21 mouse cellular contexts compared by ENCODE assay signal in genomic region chr11:72537503-72537902, GRCm38 (mm10). TPM values are rescaled to one million over a fixed set of nuclear protein-coding genes. Genes with fewer than 3 reads are reported as not detected.
DNase-seq lines count a peak whose midpoint lies in the region; ATAC-seq and TF ChIP-seq lines count a peak whose summit lies in the region.
"Had no signal": no experiment of that assay in that cellular context is flagged by ENCODE, and none has a peak within 500 bp of the region (broad histone marks: within the 10 kb centered on the region; RNA-seq: fewer than 3 reads in every experiment).

No protein-coding gene starts in this region.

- H3K4me1 ChIP-seq in liver, postnatal 0 days (ENCODE audit: insufficient read depth): peaks cover 13% of the 10 kb centered on the region
- no peaks in the 10 kb centered on the region; the same call in 1 of the 2 replicates for H3K4me1 ChIP-seq in liver, embryonic 12.5 days
- peaks cover 54% of the 10 kb centered on the region for H3K4me1 ChIP-seq in E14TG2a.4 (replicated peaks; ENCODE audit: low read depth, low read length)
- no peaks in the 10 kb centered on the region for H3K4me1 ChIP-seq in midbrain, embryonic 14.5 days (ENCODE audit: control insufficient read depth, insufficient read depth, low read length)
- H3K4me1 ChIP-seq: forebrain, embryonic 13.5 days; hindbrain, embryonic 15.5 days had no signal

- 82% methylated on average over 2 of the region's 2 CpGs for WGBS in liver, postnatal 0 days (ENCODE audit: insufficient replicate concordance)
- WGBS in liver, embryonic 12.5 days (ENCODE audit: insufficient replicate concordance): 82% methylated on average over 2 of the region's 2 CpGs
- WGBS in midbrain, embryonic 14.5 days: 85% methylated on average over 2 of the region's 2 CpGs

- TF ChIP-seq CTCF in gastrocnemius, adult 2 months (IDR thresholded peaks at IDR 0.05): no peak
- TF ChIP-seq CTCF in liver, postnatal 0 days (IDR thresholded peaks at IDR 0.05; ENCODE audit: low read depth): no peak
- no peak for TF ChIP-seq CTCF in E14TG2a.4 (conservative IDR thresholded peaks at IDR 0.05; ENCODE audit: low read length)

- intact Hi-C loops in gastrocnemius, adult 2 months (cut with DNase I): no loop called here

- H3K36me3 ChIP-seq in liver, postnatal 0 days (replicated peaks; ENCODE audit: insufficient read depth, low read length): no peaks in the 10 kb centered on the region
- no peaks in the 10 kb centered on the region for H3K36me3 ChIP-seq in liver, embryonic 12.5 days
- no peaks in the 10 kb centered on the region for H3K36me3 ChIP-seq in E14TG2a.4 (ENCODE audit: insufficient read depth, low read length)
- H3K36me3 ChIP-seq in midbrain, embryonic 14.5 days (ENCODE audit: control insufficient read depth, insufficient read depth, low read length): no peaks in the 10 kb centered on the region
- H3K36me3 ChIP-seq: forebrain, embryonic 10.5 days; heart, embryonic 10.5 days; hindbrain, embryonic 12.5 days; hindbrain, embryonic 15.5 days had no signal

- H3K4me3 ChIP-seq in gastrocnemius, adult 2 months: no peak overlapping the region
- no peak overlapping the region for H3K4me3 ChIP-seq in liver, postnatal 0 days (ENCODE audit: low read depth, low read length)
- H3K4me3 ChIP-seq in liver, embryonic 12.5 days: no peak overlapping the region
- H3K4me3 ChIP-seq in E14TG2a.4 (replicated peaks; ENCODE audit: low read length): peak overlapping the region; percentile 14; the same call in 1 of the 2 replicates
- no peak overlapping the region for H3K4me3 ChIP-seq in midbrain, embryonic 14.5 days (replicated peaks; ENCODE audit: low read depth, low read length)
- H3K4me3 ChIP-seq: forebrain, embryonic 10.5 days; forebrain, embryonic 13.5 days; heart, adult 2 months; heart, embryonic 10.5 days; hindbrain, embryonic 12.5 days; hindbrain, embryonic 15.5 days had no signal

- 0 out of 2 replicates have a peak, but pooled peaks have one; percentile 12 for ATAC-seq in liver, postnatal 0 days
- ATAC-seq in liver, embryonic 12.5 days: no peak
- ATAC-seq in midbrain, embryonic 14.5 days (ENCODE audit: low FRiP score, low TSS enrichment): no peak
- ATAC-seq: activated CD4-positive, CD25-positive, alpha-beta regulatory T cell, adult 4 months; forebrain, embryonic 13.5 days; forebrain, embryonic 16.5 days had no signal

- H3K9me3 ChIP-seq in liver, postnatal 0 days (ENCODE audit: low read length): peaks cover 3% of the 10 kb centered on the region; the same call in 1 of the 2 replicates
- H3K9me3 ChIP-seq in liver, embryonic 12.5 days (replicated peaks): 0 out of 2 replicates have a peak, but pooled peaks cover 3% of the 10 kb centered on the region
- H3K9me3 ChIP-seq in E14TG2a.4 (ENCODE audit: low read length): no peaks in the 10 kb centered on the region
- H3K9me3 ChIP-seq in midbrain, embryonic 14.5 days (ENCODE audit: control insufficient read depth, low read length): no peaks in the 10 kb centered on the region
- H3K9me3 ChIP-seq: forebrain, embryonic 13.5 days; heart, embryonic 10.5 days; hindbrain, embryonic 15.5 days had no signal

- H3K27ac ChIP-seq in gastrocnemius, adult 2 months: peak overlapping the region; percentile 24; the same call in 1 of the 2 replicates
- H3K27ac ChIP-seq in liver, postnatal 0 days (ENCODE audit: low read depth): no peak overlapping the region
- H3K27ac ChIP-seq in liver, embryonic 12.5 days: no peak overlapping the region
- H3K27ac ChIP-seq in midbrain, embryonic 14.5 days (replicated peaks; ENCODE audit: low read depth, low read length): no peak overlapping the region
- H3K27ac ChIP-seq: forebrain, embryonic 10.5 days; forebrain, embryonic 13.5 days; heart, adult 2 months; heart, embryonic 10.5 days; hindbrain, embryonic 12.5 days; hindbrain, embryonic 15.5 days had no signal

- peak; percentile 46 for DNase-seq in gastrocnemius, adult 2 months
- DNase-seq in gastrocnemius, postnatal 4 days (ENCODE audit: low spot score in 2 of 2): no peak
- DNase-seq in liver, postnatal 0 days: no peak
- no peak for DNase-seq in midbrain, embryonic 14.5 days
- DNase-seq: adrenal gland, adult 8-10 months; cerebellum, adult 18-20 months; cerebellum, adult 9-10 months; gastrocnemius, postnatal 10 days; kidney, adult 18-20 months had no signal

- H3K4me2 ChIP-seq in liver, postnatal 0 days (ENCODE audit: low read depth, low read length): no peak overlapping the region
- no peak overlapping the region for H3K4me2 ChIP-seq in liver, embryonic 12.5 days
- H3K4me2 ChIP-seq in midbrain, embryonic 14.5 days (ENCODE audit: low read length): no peak overlapping the region
- H3K4me2 ChIP-seq: forebrain, embryonic 13.5 days; hindbrain, embryonic 12.5 days; hindbrain, embryonic 15.5 days had no signal

- H3K27me3 ChIP-seq in liver, postnatal 0 days (ENCODE audit: insufficient read depth, low read length): no peaks in the 10 kb centered on the region
- no peaks in the 10 kb centered on the region for H3K27me3 ChIP-seq in liver, embryonic 12.5 days (replicated peaks)
- no peaks in the 10 kb centered on the region; the same call in 1 of the 2 replicates for H3K27me3 ChIP-seq in E14TG2a.4 (ENCODE audit: insufficient read depth, low read length)
- H3K27me3 ChIP-seq in midbrain, embryonic 14.5 days (ENCODE audit: control insufficient read depth, insufficient read depth, low read length): no peaks in the 10 kb centered on the region
- H3K27me3 ChIP-seq: forebrain, embryonic 13.5 days; hindbrain, embryonic 12.5 days; hindbrain, embryonic 15.5 days had no signal

- TF ChIP-seq EP300 in liver, postnatal 0 days (IDR thresholded peaks at IDR 0.05; ENCODE audit: low read depth): no peak

- H3K9ac ChIP-seq in liver, postnatal 0 days (replicated peaks): no peak overlapping the region
- no peak overlapping the region for H3K9ac ChIP-seq in liver, embryonic 12.5 days
- no peak overlapping the region for H3K9ac ChIP-seq in midbrain, embryonic 14.5 days (replicated peaks; ENCODE audit: low read length)
- H3K9ac ChIP-seq: forebrain, embryonic 13.5 days; hindbrain, embryonic 12.5 days; hindbrain, embryonic 15.5 days had no signal

RNA-seq across cellular contexts. Expression of gene Spns3, which starts 12.8 kb away (rescaled TPM):
- under 1 TPM; 0.06 to 0.18 TPM for total RNA-seq in gastrocnemius, adult 2 months (2021)
- under 1 TPM; 0.16 to 0.17 TPM for total RNA-seq in gastrocnemius, postnatal 4 days (2021)
- polyA plus RNA-seq in liver, postnatal 0 days (2015; fragmentation: Nextera tagmentation; extraction: Ambion mirVana): 1.8 and 1.9 TPM in 2 replicates
- 1.8 and 2.0 TPM in 2 replicates for polyA plus RNA-seq in liver, embryonic 12.5 days (2016; fragmentation: Nextera tagmentation; extraction: Ambion mirVana)
- 0.11 TPM in 1 of 2 replicates, not detected in the other for polyA plus RNA-seq in midbrain, embryonic 14.5 days (2014; fragmentation: Nextera tagmentation; extraction: Ambion mirVana)
- total RNA-seq: heart, adult 2 months; heart, postnatal 25 days had no signal
- polyA plus RNA-seq: embryonic facial prominence, embryonic 11.5 days; forebrain, embryonic 13.5 days; forebrain, embryonic 16.5 days had no signal

RNA-seq across cellular contexts. Expression of gene Spns2, which starts 47.8 kb away (rescaled TPM):
- total RNA-seq in gastrocnemius, adult 2 months (2021): 10 to 100 TPM; 15.7 to 65.1 TPM
- 10 to 100 TPM; 12.7 to 14.8 TPM for total RNA-seq in gastrocnemius, postnatal 4 days (2021)
- polyA plus RNA-seq in liver, postnatal 0 days (2015; fragmentation: Nextera tagmentation; extraction: Ambion mirVana): 4.1 and 4.9 TPM in 2 replicates
- 11.1 and 11.7 TPM in 2 replicates for polyA plus RNA-seq in liver, embryonic 12.5 days (2016; fragmentation: Nextera tagmentation; extraction: Ambion mirVana)
- 12.6 TPM in 2 replicates for polyA plus RNA-seq in midbrain, embryonic 14.5 days (2014; fragmentation: Nextera tagmentation; extraction: Ambion mirVana)
- polyA plus RNA-seq: activated CD4-positive, CD25-positive, alpha-beta regulatory T cell, adult 4 months had no signal
